Mouse (Mus musculus) hematopoietic multipotent progenitor cell, adult 10-12 weeks (in vitro differentiated cells): Measurements from ENCODE around the gene Matn1. TPM values are rescaled to one million over a fixed set of nuclear protein-coding genes. Genes with fewer than 3 reads are reported as not detected.

Source experiments
- polyA plus RNA-seq: library from polyadenylated mRNA; stranded (reverse); fragments of >175 nt; gene quantifications from 2 replicates; pipeline ENCODE4 v1.2.3, GENCODE M21; 2012; ENCODE audit warnings: low replicate concordance

Gene Matn1
- 0.11 and 0.12 TPM in 2 replicates for polyA plus RNA-seq

GRCm38 (mm10) chr4:130944112-130944511, at the start of gene Matn1:
Gene Matn1, plus strand, starts transcription at chr4:130944385.

GRCm38 (mm10) chr4:130913077-130913476, 31.1 kb upstream of the Matn1 start, which contains the start of gene Laptm5:
Gene Laptm5, plus strand, starts transcription at chr4:130913125.

Other genes with a start within 250 kb of the Matn1 start
- gene Sdc3, start 151.8 kb upstream of the Matn1 start, polyA plus RNA-seq = 345 and 456 TPM in 2 replicates
- gene Laptm5, start 31.3 kb upstream of the Matn1 start, polyA plus RNA-seq = 1,553 and 1,747 TPM in 2 replicates